Mouse (Mus musculus) retina, embryonic 14.5 days (tissue): ENCODE measurements around the gene Prl5a1.

ENCODE experiments used
- DNase-seq: peaks from one replicate; pipeline ENCODE4 v3.0.0-alpha.2; 2015; ENCODE audit warnings: low spot score

Gene Prl5a1

GRCm38 (mm10) chr13:28142184-28142583, at the start of gene Prl5a1:
Gene Prl5a1, plus strand, starts transcription at chr13:28142484.
- DNase-seq = no peak

DNA sequence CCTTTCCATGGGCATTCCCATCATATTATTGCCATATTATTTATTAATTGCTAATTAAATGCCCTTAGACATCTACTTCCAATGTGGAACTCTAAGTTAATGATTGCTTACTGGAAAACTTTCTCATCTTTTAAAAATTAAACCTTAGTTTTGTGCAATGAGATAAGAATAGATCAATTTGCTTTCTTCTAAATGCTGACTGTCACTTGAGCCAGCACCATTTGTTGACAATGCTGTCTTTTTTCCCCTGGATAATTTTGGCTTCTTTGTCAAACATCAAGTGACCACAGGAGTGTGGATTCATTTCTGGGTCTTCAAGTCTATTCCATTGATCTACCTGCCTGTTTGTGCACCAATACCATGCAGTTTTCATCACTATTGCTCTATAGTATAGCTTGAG, 46.1 kb upstream of the Prl5a1 start:
- DNase-seq = no peak

- no peak for DNase-seq
Measured at GRCm38 (mm10) chr13:28108536-28108935, 33.7 kb upstream of the Prl5a1 start.

GRCm38 (mm10) chr13:28132781-28133180, 9.5 kb upstream of the Prl5a1 start:
- no peak for DNase-seq

- no peak for DNase-seq
Measured at GRCm38 (mm10) chr13:28135790-28136189, 6.5 kb upstream of the Prl5a1 start.
